Mouse (Mus musculus) cerebellum, adult 18-20 months (tissue): ENCODE measurements around the gene S100a4.

ENCODE experiments used
- DNase-seq, 2 experiments: peaks; one replicate each; pipeline ENCODE4 v3.0.0; 2021

Gene S100a4

DNA sequence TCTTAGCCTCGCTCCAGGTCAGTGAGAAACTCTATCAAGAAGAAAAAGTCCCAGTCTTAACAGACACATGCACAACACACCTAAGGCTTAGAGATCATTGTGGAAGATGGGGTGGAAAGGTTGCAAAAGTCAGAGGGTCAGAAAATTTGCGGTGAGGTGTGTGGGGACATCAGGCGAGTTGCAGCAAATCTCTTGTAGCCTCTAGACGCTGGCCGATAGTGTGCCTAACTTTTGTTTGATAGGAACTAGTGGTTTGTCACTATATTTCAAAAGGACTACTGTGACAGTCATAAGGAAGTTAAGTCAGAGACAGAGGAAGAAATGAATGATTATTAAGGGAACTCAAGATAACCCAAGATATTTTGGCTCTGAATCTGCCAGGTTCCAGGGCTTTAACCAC, 23.8 kb downstream of the S100a4 start:
- no peak for DNase-seq

DNA sequence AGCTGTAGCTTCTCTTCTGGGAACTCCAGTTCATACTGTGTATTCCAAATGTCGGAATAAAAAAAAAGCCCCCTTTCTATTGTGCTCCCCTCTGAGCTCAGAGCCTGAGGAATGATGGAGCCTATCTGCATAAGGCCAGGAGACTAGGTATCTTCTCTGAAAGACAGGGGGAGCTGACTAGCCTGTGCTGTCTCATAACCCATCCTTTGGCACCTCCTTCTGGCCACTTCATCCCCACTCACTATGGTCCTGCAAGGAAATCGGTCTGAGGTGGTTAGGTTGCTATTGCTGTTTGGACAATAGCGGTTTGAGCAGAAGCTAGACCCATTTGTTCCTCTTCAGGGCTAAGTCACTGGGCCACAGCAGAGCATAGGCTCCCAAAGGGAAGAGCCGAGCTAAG, 24.2 kb downstream of the S100a4 start:
- DNase-seq, result peak in 1 of 2 experiments; percentile 13

DNA sequence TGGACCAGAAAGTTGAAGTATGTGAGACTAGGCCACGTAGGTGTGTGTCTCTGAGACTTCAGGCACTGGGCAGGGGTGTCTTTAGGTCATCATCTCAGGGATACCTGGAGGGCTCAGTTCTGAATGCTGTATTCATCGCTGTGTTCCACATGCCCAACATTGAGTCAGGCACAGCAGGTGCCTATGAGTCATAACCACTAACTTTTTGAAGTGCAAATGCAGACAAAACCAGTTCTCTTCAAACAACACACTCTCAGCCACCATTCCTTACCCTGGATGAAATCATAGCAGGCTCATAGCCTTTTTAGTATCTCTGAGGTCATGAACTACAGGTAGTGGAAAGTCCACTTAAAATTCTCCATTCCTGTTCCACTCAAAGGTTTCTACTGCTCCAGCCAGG, 25.7 kb downstream of the S100a4 start:
- no peak for DNase-seq

DNA sequence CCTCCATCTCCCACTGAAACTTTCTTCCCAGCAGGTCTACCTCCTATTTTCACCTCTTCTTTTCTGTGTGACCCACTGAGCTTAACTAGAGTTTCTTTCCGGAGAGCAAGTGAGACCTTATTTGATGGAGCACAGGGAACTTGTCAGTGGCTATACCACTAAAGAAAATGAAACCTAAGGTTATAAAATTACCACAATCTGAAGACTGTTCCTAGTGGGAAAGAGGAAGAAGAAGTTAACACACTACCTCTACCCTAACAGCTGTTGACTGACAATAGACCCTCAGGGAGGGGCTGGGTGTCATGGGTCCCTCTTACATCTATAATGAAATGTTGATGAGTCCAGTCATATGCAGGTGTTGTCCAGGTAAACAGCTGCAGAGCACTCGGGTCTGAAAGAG, 28.4 kb downstream of the S100a4 start:
- no peak for DNase-seq

DNA sequence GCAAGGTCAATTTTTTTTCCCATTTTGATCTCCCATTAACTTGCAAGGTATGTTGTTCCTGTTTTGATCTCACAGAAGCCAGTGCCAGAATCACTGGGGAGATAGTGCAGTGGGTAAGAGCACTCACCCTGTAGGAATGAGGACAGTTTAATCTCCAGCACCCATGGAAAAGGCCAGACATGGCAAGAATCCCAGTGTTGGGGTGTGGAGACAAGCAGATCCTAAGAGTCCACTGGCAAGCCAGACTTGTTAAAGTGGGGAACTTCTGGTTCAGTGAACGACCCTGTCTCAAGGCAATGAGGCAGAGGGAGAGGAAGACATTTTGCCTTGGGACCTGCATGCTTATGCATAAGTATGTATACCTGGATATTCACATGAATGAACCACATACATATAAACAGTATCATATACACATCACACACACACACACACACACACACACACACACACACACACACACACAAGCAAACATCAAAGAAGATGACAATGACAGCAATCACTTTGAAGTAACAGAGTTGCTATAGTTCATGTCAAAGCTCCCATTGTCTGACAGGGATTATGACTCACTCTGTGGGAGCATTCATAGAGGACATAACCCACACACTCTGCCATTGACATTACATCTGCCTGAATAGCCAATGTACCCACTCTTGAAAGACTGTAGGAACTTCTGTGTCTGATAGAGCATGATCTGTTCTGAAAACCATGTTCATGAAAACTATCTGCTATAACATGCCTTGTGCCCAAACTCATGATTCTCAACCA, 35.1 kb downstream of the S100a4 start:
- DNase-seq, result no peak

DNA sequence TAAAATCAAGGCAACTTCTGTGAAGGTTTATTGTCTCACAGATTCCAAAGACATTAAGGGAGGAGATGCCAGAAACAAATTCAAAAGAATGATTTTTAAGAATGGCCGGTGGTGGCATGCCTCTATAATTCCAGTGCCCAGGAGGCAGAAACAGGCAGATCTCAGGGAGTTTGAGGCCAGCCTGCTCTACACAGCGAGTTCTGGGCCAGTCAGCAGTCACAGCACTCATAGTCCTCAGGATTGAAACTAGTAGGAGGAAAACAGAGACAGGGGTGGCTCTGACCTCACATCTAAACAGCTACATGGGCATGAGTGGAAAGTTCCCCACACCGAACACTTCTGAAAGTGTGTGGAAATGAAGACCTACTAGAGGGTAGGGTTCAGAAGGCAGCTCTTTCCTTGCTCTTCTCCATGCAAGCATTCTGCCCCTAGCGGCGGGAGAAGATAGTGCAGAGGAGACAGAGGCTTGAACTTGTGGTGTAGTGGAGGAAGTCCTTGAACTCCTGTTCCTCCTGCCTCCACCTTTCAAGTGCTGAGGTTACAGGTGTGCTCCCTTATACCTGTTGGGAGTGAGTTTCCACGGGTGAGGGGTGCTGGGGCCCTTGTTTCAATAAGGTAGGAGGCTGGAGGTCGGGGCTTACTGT, 36.1 kb downstream of the S100a4 start:
- peak; percentile 8 to 10 for DNase-seq

DNA sequence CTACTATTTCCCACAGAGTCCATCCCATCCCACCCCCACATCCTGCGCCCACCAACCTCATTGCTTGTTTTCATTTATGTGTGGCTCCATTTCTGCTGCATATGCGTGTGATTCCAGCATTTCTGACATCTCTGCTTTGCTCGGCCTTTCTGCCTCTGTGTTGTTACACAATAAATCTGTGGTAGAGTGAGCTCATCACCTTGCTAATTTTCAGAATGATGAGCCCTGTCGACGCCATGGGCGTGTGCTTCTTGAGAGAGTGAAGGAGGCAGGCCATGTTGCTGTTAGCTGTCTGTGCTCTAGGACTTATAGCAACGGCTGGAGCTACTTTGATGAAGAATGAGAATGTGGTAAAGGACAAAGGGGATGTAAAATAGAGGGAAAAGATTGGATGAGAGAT, 37.4 kb downstream of the S100a4 start:
- no peak for DNase-seq

DNA sequence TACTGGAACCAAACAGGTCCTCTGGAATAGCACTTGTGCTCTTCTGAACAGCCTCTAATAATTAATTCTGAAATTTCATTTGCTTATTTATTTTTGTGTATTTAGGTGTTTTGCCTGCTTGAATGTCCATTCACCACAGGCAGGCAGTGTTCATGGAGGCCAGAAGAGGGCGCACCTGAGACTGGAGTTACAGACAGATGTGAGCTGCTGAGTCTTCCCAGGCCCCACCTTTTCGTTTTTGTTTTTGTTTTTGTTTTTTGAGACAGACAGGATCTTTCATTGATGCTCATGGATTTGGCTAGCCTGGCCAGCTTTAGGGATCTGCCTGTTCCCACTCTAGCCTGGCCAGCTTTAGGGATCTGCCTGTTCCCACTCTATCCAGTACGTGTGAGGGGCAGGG, 40.6 kb downstream of the S100a4 start:
- DNase-seq, result peak in 1 of 2 experiments; percentile 8

DNA sequence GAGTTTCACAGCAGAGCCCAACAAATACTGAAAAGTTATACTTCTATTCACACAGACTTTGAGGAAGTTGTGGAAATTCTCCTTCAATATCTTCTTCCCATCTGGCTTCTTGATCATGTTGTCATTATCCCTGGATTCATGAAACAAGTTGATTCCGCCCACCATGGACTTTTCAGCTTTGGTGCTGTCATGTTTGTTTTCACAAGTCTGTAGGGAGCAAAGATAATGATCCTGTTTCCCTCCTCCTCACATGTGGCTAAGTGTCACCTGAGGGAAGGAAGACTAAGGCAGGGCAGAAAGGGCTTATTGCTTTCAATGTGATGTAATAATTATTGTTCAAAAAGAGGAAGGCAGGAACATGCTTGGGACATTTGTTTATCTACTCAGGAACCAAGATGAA, 43.7 kb downstream of the S100a4 start:
- DNase-seq, result no peak

DNA sequence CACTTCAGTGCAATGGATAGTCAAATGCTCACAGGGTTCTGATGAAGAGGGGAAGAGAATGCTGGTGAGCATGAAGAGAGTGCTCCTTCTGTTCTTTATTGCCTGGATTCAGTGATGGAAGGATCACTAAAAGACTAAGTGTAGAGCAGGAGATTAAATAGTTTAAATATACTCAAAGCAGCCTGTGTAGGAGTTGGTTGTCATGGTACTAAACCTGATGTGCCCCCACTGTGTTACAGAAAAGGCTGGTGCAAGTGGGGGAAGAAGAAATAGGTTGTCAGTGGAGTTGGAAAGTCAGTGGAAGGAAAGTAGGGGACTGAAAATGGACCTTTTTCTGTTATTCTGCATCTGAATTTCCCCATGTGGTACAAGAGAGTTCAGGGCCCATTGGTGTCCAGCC, 45.4 kb downstream of the S100a4 start:
- no peak for DNase-seq

DNA sequence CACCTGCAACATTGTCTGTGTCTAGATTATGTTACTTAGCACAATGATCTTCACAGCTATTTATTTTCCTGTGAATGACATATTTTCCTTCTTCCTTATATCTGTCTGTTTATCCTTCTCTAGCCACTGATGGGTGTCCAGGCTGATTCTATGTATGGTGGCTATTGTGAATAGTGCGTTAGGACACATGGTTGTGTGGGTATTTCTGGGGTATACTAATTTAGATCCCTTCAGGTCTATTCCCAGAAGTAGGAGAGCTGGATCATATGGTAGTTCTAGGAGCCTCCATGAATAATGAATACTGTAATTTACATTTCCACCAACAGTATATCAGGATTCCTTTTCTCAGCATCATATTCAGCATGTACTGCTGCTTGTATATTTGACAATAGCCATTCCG, 46.3 kb downstream of the S100a4 start:
- DNase-seq, result no peak

DNA sequence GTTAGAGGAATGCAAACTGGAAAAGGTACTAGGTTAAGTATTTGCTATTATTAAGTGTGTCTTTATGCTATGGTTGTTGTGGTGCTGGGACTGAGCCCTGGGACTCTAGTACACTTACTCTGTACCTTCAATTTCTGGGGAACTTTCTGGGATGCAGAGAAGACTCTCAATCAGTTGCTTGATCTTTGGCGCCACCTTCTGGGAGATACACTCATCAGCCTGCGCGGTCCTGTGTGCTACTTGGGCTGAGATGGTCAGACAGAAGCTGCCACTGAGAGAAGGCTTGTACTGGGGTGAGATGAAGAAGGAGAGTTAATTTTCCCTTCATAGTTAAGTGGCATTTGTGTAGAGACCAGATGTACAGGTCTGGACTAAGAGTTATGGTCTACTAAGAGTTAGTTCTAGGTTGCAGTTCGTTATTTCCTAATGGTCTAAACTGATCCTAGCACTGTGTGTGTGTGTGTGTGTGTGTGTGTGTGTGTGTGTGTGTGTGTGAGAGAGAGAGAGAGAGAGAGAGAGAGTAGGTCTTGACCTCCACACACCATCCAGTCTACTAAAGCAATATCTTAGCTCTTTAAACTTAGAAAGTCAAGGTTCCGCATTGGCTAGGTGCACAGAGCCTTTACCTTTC, 49.4 kb downstream of the S100a4 start:
- DNase-seq, result peak; percentile 69 to 70

DNA sequence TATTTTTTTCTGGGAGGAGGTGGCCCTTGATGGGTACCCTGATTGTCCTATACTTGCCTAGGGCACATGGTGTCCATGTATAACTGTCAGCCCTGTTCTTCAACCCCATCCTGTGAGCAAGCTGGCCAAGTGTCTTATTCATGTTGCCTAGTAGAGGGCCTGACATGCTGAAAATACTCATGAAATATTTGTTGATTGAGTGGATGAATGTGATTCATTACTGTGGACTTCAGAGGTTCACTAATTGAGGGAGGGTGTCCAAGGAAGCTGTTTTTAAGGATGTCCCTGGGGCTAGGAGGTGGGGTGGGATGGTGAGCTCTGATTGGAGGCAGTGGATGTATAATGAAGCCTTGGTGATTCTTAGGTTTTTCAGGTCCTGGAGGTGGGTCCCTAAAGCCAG, 50.1 kb downstream of the S100a4 start, which contains the start of gene S100a7a:
Gene S100a7a, plus strand, starts transcription at position 301 of the 400 bp plus-strand sequence.
- DNase-seq, result no peak
